Comparison of ENCODE assay signal across 17 mouse cellular contexts in genomic region chr10:40063291-40063890, GRCm38 (mm10). TPM values are rescaled to one million over a fixed set of nuclear protein-coding genes. Genes with fewer than 3 reads are reported as not detected.
DNase-seq lines count a peak whose midpoint lies in the region; ATAC-seq lines count a peak whose summit lies in the region.
"Had no signal": no experiment of that assay in that cellular context is flagged by ENCODE, and none has a peak within 500 bp of the region (broad histone marks: within the 10 kb centered on the region; RNA-seq: fewer than 3 reads in every experiment).

No protein-coding gene starts in this region.

- no peak overlapping the region for H3K4me3 ChIP-seq in forebrain, embryonic 13.5 days
- H3K4me3 ChIP-seq: forebrain, embryonic 10.5 days; midbrain, embryonic 15.5 days; neural tube, embryonic 15.5 days had no signal

- DNase-seq in adrenal gland, postnatal 10 days = peak; percentile 30
- no peak for DNase-seq in adrenal gland, postnatal 14 days
- DNase-seq in testis, postnatal 14 days (ENCODE audit: low spot score) = peak; percentile 3
- no peak for DNase-seq in testis, postnatal 10 days (ENCODE audit: low spot score)
- DNase-seq in kidney, postnatal 36 days = peak; percentile 81 to 86
- DNase-seq in cerebellum, adult 8-10 months = no peak
- DNase-seq in spleen, postnatal 14 days (ENCODE audit: low spot score in 2 of 2) = no peak
- DNase-seq: cerebellum, adult 11-12 months; heart, postnatal 4 days; left cerebral cortex, postnatal 4 days; lung, postnatal 14 days; right cerebral cortex, postnatal 14 days had no signal

- 28% methylated on average over 5 of the region's 5 CpGs for WGBS in forebrain, embryonic 13.5 days

- H3K27ac ChIP-seq in forebrain, embryonic 13.5 days = no peak overlapping the region
- H3K27ac ChIP-seq: forebrain, embryonic 10.5 days; midbrain, embryonic 15.5 days; neural tube, embryonic 15.5 days had no signal

- H3K4me2 ChIP-seq in forebrain, embryonic 13.5 days = no peak overlapping the region
- H3K4me2 ChIP-seq: midbrain, embryonic 15.5 days; neural tube, embryonic 15.5 days had no signal

- H3K27me3 ChIP-seq in forebrain, embryonic 13.5 days = no peaks in the 10 kb centered on the region
- H3K27me3 ChIP-seq: midbrain, embryonic 15.5 days; neural tube, embryonic 15.5 days had no signal

- no peak for ATAC-seq in forebrain, embryonic 13.5 days
- ATAC-seq: midbrain, embryonic 15.5 days had no signal

- H3K9ac ChIP-seq in forebrain, embryonic 13.5 days = no peak overlapping the region
- H3K9ac ChIP-seq: midbrain, embryonic 15.5 days; neural tube, embryonic 15.5 days had no signal

- 0 out of 2 replicates have a peak, but pooled peaks cover 3% of the 10 kb centered on the region for H3K4me1 ChIP-seq in forebrain, embryonic 13.5 days

- no peaks in the 10 kb centered on the region for H3K9me3 ChIP-seq in forebrain, embryonic 13.5 days (replicated peaks)
- H3K9me3 ChIP-seq: forebrain, embryonic 10.5 days; midbrain, embryonic 15.5 days; neural tube, embryonic 15.5 days had no signal

- no peaks in the 10 kb centered on the region for H3K36me3 ChIP-seq in forebrain, embryonic 13.5 days (ENCODE audit: poor library complexity, severe bottlenecking)
- H3K36me3 ChIP-seq: forebrain, embryonic 10.5 days; midbrain, embryonic 15.5 days; neural tube, embryonic 15.5 days had no signal

RNA-seq across cellular contexts. Expression of gene Mfsd4b1, which starts 38.3 kb away (rescaled TPM):
- 1 to 10 TPM; 6.4 to 7.4 TPM for total RNA-seq in adrenal gland, postnatal 10 days (2021)
- total RNA-seq in adrenal gland, postnatal 14 days (2021) = 4.1 and 6.8 TPM in 2 replicates
- polyA plus RNA-seq in forebrain, embryonic 13.5 days (2015; fragmentation: Nextera tagmentation; extraction: Ambion mirVana) = not detected in 2 replicates
- polyA plus RNA-seq: embryonic facial prominence, embryonic 11.5 days; forebrain, embryonic 10.5 days had no signal

Comparison
In these comparisons a context has a peak if more than half of its experiments do, and no peak if none do; other contexts are left out.
1. DNase-seq: peak in adrenal gland, postnatal 10 days (single experiment), testis, postnatal 14 days (single experiment) and kidney, postnatal 36 days (2 of 2); none in adrenal gland, postnatal 14 days (single experiment), testis, postnatal 10 days (single experiment), cerebellum, adult 8-10 months (single experiment) and spleen, postnatal 14 days (0 of 2).